Mouse (Mus musculus) midbrain, embryonic 10.5 days (tissue): ENCODE results near the gene Olfr1500. TPM values are rescaled to one million over a fixed set of nuclear protein-coding genes. Genes with fewer than 3 reads are reported as not detected.

Source experiments
- polyA plus RNA-seq: library from polyadenylated mRNA; unstranded; fragments of >200 nt; fragmentation: Nextera tagmentation; extraction: Ambion mirVana; gene quantifications from 2 replicates; pipeline ENCODE4 v1.2.1, GENCODE M21; 2016

Gene Olfr1500
- polyA plus RNA-seq, 1 experiment from 2014 or later = not detected

Other genes with a start within 250 kb of the Olfr1500 start
- not detected in 2 replicates for gene Olfr1484, start 247.0 kb downstream of the Olfr1500 start, polyA plus RNA-seq
- gene Olfr1487, start 213.1 kb downstream of the Olfr1500 start, polyA plus RNA-seq = not detected in 2 replicates
- not detected in 2 replicates for gene Olfr1489, start 198.9 kb downstream of the Olfr1500 start, polyA plus RNA-seq
- gene Olfr1490, start 179.4 kb downstream of the Olfr1500 start, polyA plus RNA-seq = not detected in 2 replicates
- gene Olfr1491, start 133.2 kb downstream of the Olfr1500 start, polyA plus RNA-seq = not detected in 2 replicates
- gene Olfr1493-ps1, start 107.2 kb downstream of the Olfr1500 start, polyA plus RNA-seq = not detected in 2 replicates
- gene Olfr1494, start 90.8 kb downstream of the Olfr1500 start, polyA plus RNA-seq = not detected in 2 replicates
- not detected in 2 replicates for gene Olfr1495, start 65.9 kb downstream of the Olfr1500 start, polyA plus RNA-seq
- gene Olfr1496, start 52.6 kb downstream of the Olfr1500 start, polyA plus RNA-seq = not detected in 2 replicates
- gene Olfr1497, start 32.3 kb downstream of the Olfr1500 start, polyA plus RNA-seq = not detected in 2 replicates
- gene Olfr1499, start 11.0 kb downstream of the Olfr1500 start, polyA plus RNA-seq = not detected in 2 replicates
- not detected in 2 replicates for gene Olfr1501, start 20.2 kb upstream of the Olfr1500 start, polyA plus RNA-seq
- gene Olfr1502, start 31.3 kb upstream of the Olfr1500 start, polyA plus RNA-seq = not detected in 2 replicates
- gene Olfr1504, start 67.4 kb upstream of the Olfr1500 start, polyA plus RNA-seq = not detected in 2 replicates
- not detected in 2 replicates for gene Olfr1505, start 83.0 kb upstream of the Olfr1500 start, polyA plus RNA-seq